Mouse (Mus musculus) midbrain, embryonic 13.5 days (tissue): ENCODE data around the gene Cntn2. TPM values are rescaled to one million over a fixed set of nuclear protein-coding genes. Genes with fewer than 3 reads are reported as not detected.

Source experiments
- ATAC-seq: fragments of 200-750 bp; cut with Nextera tagmentation; 2 replicates; pipeline ENCODE4 v1.8.0; 2017; ENCODE audit warnings: mild to moderate bottlenecking, moderate TSS enrichment, moderate library complexity
- H3K27ac ChIP-seq: fragments of 300-500 bp; sonication (generic); 2 replicates; pipeline ENCODE4 v1.5.1; 2015; ENCODE audit warnings: inconsistent platforms, mild to moderate bottlenecking, moderate library complexity
- H3K27me3 ChIP-seq: fragments of 300-500 bp; sonication (generic); 2 replicates; pipeline ENCODE4 v1.6.1; 2015; ENCODE audit warnings: mild to moderate bottlenecking, inconsistent platforms
- H3K36me3 ChIP-seq: fragments of 300-500 bp; sonication (generic); 2 replicates; pipeline ENCODE4 v1.6.1; 2015; ENCODE audit warnings: mild to moderate bottlenecking, inconsistent platforms
- H3K4me1 ChIP-seq: fragments of 300-500 bp; sonication (generic); replicated peaks from 2 replicates; pipeline ENCODE4 v1.6.1; 2015; ENCODE audit warnings: inconsistent platforms
- H3K4me2 ChIP-seq: fragments of 300-500 bp; sonication (generic); replicated peaks from 2 replicates; pipeline ENCODE4 v1.6.1; 2015; ENCODE audit warnings: moderate library complexity, mild to moderate bottlenecking, inconsistent platforms
- H3K4me3 ChIP-seq: fragments of 300-500 bp; sonication (generic); replicated peaks from 2 replicates; pipeline ENCODE4 v1.5.1; 2015; ENCODE audit warnings: mild to moderate bottlenecking, inconsistent platforms
- H3K9ac ChIP-seq: fragments of 300-500 bp; sonication (generic); replicated peaks from 2 replicates; pipeline ENCODE4 v1.6.1; 2015; ENCODE audit warnings: mild to moderate bottlenecking, inconsistent platforms
- H3K9me3 ChIP-seq: fragments of 300-500 bp; sonication (generic); 2 replicates; pipeline ENCODE4 v1.6.1; 2016; ENCODE audit warnings: mild to moderate bottlenecking, inconsistent platforms
- WGBS: fragments of 180-500 bp; shearing (Covaris S2); methylation state at CpG from one replicate; pipeline ENCODE4 v1.1.7; 2015; 5-methylcytosine and 5-hydroxymethylcytosine counted together
- polyA plus RNA-seq: library from polyadenylated mRNA; unstranded; fragments of >200 nt; fragmentation: Nextera tagmentation; extraction: Ambion mirVana; gene quantifications from 2 replicates; pipeline ENCODE4 v1.2.1, GENCODE M21; 2015

Cntn2 gene
- 63.2 and 90.2 TPM in 2 replicates for polyA plus RNA-seq

DNA sequence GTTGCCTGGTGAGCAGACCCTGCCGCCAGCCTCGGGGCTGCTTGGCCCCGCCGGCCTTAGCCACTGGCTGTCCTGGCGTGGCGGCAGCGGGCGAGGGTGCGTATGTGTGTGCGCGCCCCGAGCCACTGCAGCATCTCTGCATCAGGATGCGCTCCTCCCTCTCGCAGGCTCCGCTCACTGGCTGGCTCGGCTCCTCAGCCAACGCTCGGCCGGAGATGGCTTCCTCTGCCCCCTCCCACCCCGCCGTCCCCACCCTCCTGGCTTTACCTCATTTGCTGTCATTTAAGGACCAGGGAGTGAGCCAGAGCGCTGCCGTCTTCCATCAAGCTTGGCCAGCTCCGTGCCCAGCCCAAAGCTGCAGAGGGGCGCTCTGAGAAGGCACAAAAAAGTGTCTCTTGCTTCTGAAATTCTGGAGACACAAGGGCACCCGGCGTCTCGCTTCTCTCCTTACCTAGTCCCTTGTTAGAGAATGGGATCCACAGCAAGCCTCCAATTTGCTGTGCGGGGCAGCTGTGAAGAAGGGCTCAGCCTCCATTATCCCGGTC, at the start of gene Cntn2:
Gene Cntn2, minus strand, starts transcription at position 495 of the 545 bp plus-strand sequence.
- H3K9ac ChIP-seq, result peak within 1 kb of the TSS; percentile 80

DNA sequence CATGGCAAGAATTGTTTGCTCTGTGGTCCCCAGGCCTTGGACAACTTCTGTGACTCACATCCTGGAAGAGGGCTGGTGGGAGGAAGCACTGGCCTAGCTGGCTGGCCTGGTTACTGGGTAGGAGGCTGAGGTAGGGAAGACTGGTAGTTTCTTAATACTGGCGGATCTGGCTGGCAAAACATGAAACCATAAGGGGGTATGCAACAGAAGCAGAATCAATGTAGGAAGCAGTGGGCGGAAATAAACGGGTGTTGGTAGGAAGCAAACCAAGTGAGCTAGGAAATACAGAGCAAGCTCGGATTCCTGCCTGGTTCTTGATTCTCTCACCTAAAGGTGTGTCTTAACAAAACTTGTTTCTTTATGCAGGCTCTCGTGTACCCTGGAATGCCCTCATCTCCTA, 49.1 kb upstream of the Cntn2 start:
- no peak for ATAC-seq
- 86% methylated on average over 5 of the region's 5 CpGs for WGBS
- Histone ChIP-seq H3K27me3 (no peaks in the 10 kb centered on the region), H3K4me2 (no peak overlapping the region), H3K9ac (no peak overlapping the region), H3K36me3 (peaks cover 26% of the 10 kb centered on the region), H3K27ac (no peak overlapping the region), H3K4me1 (peaks cover 21% of the 10 kb centered on the region), H3K4me3 (no peak overlapping the region), H3K9me3 (no peaks in the 10 kb centered on the region)

More for the DNA sequence above, at the start of gene Cntn2:
- H3K27ac ChIP-seq, result peak within 1 kb of the TSS; percentile 90
- ATAC-seq, result peak; percentile 91
- peaks cover 29% of the 10 kb centered on the region for H3K27me3 ChIP-seq
- no peaks in the 10 kb centered on the region for H3K36me3 ChIP-seq
- peak within 1 kb of the TSS; percentile 52 for H3K4me3 ChIP-seq
- H3K4me2 ChIP-seq, result peak within 1 kb of the TSS; percentile 73
- WGBS, result 1% methylated on average over 30 of the region's 30 CpGs
- no peaks in the 10 kb centered on the region for H3K9me3 ChIP-seq
- H3K4me1 ChIP-seq, result peaks cover 65% of the 10 kb centered on the region

DNA sequence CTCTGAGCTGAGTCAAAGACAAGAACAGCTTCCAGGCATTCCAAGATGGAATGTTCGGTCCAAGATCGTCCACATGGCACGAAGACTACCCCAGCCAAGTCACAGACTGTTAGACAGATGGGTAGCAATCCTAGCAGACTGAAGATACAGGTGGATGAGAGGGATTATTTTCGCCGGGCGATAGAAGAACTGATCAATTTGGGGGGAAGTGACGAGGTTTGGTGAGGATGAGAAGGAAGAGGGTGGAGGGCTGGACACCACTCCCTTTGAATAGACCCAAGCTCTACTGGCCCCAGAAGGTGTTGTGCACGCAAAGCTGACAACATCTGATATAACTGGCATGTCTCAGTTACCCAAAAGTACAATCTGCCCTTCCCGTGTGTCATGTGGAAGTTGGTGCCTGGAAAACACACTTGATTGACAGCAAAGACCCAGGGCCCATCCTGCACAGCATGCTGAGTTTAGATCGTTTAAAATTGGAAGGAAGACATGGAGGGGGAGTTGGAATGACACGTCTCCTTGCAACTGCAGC, 48.4 kb upstream of the Cntn2 start:
- H3K4me1 ChIP-seq, result peaks cover 28% of the 10 kb centered on the region
- H3K36me3 ChIP-seq, result peaks cover 20% of the 10 kb centered on the region
- ATAC-seq, result no peak
- no peak overlapping the region for H3K4me2 ChIP-seq
- no peak overlapping the region for H3K9ac ChIP-seq
- 89% methylated on average over 11 of the region's 11 CpGs for WGBS
- no peak overlapping the region for H3K4me3 ChIP-seq
- no peak overlapping the region for H3K27ac ChIP-seq
- H3K27me3 ChIP-seq, result no peaks in the 10 kb centered on the region
- H3K9me3 ChIP-seq, result no peaks in the 10 kb centered on the region

DNA sequence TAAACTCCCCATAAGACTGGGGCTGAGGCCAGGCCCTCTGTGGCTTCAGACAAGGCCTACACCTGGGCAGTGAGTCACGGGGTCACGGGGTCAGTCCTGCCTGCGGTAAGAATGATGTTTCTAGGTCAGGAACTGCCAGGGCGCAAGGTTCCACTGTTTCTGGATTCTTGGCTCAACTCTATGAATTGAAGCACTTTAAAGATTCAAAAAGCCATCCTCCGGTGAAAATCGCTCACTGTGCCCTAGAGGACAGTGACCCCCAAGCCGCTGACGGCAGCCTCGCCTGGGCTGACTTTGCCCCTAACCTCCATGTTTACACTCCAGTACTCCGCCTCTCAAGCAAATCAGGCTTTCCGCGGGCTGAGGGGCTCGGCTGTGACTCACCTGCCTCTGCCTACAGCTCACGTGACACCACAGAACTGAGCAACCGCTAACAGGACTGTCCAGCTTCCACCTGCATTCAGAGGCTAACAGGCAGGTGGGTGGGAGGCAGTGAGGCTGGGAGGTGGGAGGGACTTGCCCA, 43.7 kb upstream of the Cntn2 start:
- Histone ChIP-seq H3K4me2 (no peak overlapping the region), H3K4me1 (peaks cover 65% of the 10 kb centered on the region), H3K9ac (no peak overlapping the region; the same call in 1 of the 2 replicates), H3K27ac (peak overlapping the region; percentile 94), H3K36me3 (peaks cover 15% of the 10 kb centered on the region), H3K4me3 (no peak overlapping the region), H3K27me3 (no peaks in the 10 kb centered on the region), H3K9me3 (no peaks in the 10 kb centered on the region)
- ATAC-seq, result no peak
- WGBS, result 54% methylated on average over 15 of the region's 15 CpGs

DNA sequence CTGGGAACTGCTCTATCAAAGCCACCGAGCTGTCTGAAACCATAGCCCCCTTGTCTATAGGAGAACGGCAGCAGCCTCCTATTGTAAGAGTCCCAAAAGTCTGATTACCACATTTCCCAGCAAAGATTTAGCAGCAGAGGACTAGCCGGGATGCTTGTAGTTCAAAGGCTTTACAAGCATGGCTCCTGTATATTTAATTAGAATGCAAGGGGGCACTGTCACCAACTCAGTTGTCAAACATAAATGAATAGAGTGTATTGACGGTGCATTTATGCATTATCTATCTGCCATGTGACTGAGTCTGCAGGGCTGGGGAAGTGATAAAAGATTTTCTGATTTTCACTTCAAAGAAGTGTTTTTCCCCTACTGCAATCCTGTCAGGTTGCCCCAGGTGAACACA, 42.3 kb upstream of the Cntn2 start:
- no peak overlapping the region for H3K4me2 ChIP-seq
- no peaks in the 10 kb centered on the region for H3K9me3 ChIP-seq
- peak; percentile 2 for ATAC-seq
- peaks cover 78% of the 10 kb centered on the region for H3K4me1 ChIP-seq
- 14% methylated on average over 4 of the region's 4 CpGs for WGBS
- H3K27ac ChIP-seq, result peak overlapping the region; percentile 94
- H3K9ac ChIP-seq, result no peak overlapping the region
- H3K4me3 ChIP-seq, result no peak overlapping the region
- H3K27me3 ChIP-seq, result no peaks in the 10 kb centered on the region
- peaks cover 12% of the 10 kb centered on the region; the same call in 1 of the 2 replicates for H3K36me3 ChIP-seq

DNA sequence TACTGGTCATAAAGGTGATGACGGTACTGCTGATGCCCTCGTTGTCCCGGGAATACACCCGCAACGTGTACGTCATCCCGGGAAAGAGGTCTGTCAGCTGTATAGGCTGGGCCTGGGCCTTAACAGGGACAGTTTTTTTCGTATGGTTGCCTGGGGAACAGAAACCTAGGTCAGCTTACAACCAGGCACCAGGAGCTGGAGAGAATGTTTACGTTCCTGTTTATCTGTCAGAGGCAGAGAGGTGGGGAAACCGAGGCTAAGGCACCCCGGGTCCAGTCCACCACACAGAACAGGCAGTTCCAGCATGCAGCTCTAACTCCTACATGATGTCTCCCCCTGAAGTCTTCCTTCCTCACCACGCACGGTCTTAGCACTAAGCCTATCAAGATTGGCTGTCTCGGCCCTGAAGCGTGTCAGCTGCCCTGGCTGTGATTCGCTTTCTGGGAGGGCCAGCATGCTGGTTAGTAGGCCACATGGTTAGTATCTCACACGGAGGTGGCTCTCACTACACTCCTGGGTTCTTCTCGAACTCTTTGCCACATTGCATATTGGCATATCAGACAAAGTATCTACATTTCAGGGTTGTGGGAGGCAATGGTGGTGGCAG, 40.0 kb upstream of the Cntn2 start:
- peak overlapping the region; percentile 50 for H3K9ac ChIP-seq
- ATAC-seq, result 0 out of 2 replicates have a peak, but pooled peaks have one; percentile 5
- peak overlapping the region; percentile 18; the same call in 1 of the 2 replicates for H3K4me2 ChIP-seq
- H3K36me3 ChIP-seq, result peaks cover 16% of the 10 kb centered on the region
- 55% methylated on average over 18 of the region's 18 CpGs for WGBS
- H3K27me3 ChIP-seq, result no peaks in the 10 kb centered on the region
- H3K4me1 ChIP-seq, result peaks cover 84% of the 10 kb centered on the region
- no peaks in the 10 kb centered on the region for H3K9me3 ChIP-seq
- H3K27ac ChIP-seq, result peak overlapping the region; percentile 94
- H3K4me3 ChIP-seq, result no peak overlapping the region

DNA sequence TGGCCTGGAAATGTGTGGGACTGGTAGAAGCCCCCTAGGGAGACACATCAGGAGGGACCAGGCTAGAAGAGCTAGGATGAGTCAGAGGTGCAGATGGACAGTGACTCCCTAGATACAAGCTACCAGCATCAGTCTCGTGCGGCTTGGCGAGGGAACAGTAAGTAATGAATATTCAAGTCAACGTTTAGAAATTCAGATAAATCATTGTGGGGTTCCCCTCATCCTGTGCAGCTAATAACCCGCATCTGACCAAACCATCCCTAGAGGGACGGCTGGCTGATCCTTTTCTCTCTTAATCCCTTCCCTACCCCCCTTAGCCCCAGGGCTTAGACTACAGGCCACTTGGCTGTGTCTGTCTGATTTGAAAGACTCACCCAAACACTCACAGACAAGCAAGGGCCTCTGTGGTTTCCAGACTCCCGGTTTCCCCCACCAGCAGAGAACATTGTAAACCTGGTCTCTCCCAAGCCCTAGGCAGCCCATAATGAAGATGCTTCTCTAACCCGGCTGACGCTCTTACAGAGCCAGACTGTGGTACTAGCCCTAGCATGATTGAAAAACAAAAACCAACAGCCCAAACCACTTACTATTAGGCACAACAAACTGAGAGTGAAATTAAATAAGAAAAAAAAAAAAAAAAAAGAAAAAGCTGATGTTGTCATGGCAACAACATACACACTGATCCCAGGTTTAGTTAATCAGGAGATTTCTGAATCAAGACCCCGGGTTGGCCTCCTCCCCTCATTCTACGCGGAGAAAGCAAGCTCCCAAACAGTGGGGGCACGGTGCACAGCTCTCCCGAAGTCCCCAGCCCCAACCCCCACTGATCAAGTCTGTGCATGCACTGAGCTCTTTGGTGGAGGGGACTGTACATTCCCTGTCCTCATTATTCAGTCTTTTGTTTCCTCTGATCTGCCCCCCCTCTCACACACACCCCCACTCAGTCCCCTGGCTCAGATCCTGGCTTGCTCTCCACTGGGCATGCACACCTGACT, 39.1 kb upstream of the Cntn2 start:
- no peaks in the 10 kb centered on the region for H3K27me3 ChIP-seq
- H3K27ac ChIP-seq, result peak overlapping the region; percentile 94
- H3K4me1 ChIP-seq, result peaks cover 78% of the 10 kb centered on the region
- no peaks in the 10 kb centered on the region for H3K9me3 ChIP-seq
- peak overlapping the region; percentile 18 for H3K4me2 ChIP-seq
- peaks cover 15% of the 10 kb centered on the region for H3K36me3 ChIP-seq
- 3% methylated on average over 14 of the region's 14 CpGs for WGBS
- ATAC-seq, result peak; percentile 83
- H3K9ac ChIP-seq, result peak overlapping the region; percentile 50
- H3K4me3 ChIP-seq, result no peak overlapping the region

DNA sequence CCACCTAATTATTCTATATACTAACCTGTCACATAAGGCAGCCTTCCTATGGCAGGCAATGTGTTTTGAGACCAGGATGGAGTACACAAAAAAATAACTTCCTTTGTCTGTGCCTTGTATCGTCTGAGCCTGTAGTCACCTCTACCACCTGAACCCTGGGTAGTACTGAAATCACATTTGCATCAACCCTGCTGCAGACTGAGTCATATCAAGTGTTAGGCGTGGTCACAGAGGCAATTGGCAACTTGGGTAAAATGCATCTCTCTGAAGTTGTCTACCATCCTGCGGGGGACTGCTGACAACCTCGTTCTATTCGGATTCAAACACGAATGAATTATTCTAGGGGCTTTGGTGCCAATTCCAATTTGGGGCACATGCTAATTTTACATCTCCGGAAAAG, 37.0 kb upstream of the Cntn2 start:
- no peak for ATAC-seq
- no peaks in the 10 kb centered on the region for H3K27me3 ChIP-seq
- H3K4me2 ChIP-seq, result no peak overlapping the region
- H3K4me3 ChIP-seq, result no peak overlapping the region
- no peak overlapping the region for H3K9ac ChIP-seq
- peaks cover 28% of the 10 kb centered on the region for H3K36me3 ChIP-seq
- H3K27ac ChIP-seq, result no peak overlapping the region
- peaks cover 58% of the 10 kb centered on the region for H3K4me1 ChIP-seq
- WGBS, result 92% methylated on average over 7 of the region's 7 CpGs
- H3K9me3 ChIP-seq, result no peaks in the 10 kb centered on the region

DNA sequence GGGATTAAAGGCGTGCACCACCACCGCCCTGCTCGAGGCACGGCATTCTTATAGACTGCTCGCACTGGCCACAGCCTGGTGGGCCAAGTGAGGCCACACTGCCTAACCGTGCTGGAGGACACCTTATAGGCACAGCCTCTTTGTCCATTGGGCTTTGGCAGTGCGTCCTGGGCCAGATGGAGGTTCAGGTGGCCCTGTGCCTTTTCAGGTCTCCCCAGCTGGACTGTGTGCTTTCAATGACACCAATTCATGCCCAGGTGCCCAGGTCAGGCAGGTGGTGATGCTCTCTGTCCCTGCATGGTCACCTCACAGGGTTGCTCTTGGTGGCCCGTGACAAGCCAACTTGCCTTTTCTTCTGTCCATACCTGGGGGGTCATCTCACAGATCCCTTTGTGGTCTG, 33.8 kb upstream of the Cntn2 start:
- H3K4me2 ChIP-seq, result no peak overlapping the region
- no peaks in the 10 kb centered on the region for H3K27me3 ChIP-seq
- H3K4me1 ChIP-seq, result peaks cover 32% of the 10 kb centered on the region
- no peak overlapping the region for H3K4me3 ChIP-seq
- no peak overlapping the region for H3K9ac ChIP-seq
- H3K36me3 ChIP-seq, result peaks cover 39% of the 10 kb centered on the region
- no peak overlapping the region for H3K27ac ChIP-seq
- no peaks in the 10 kb centered on the region for H3K9me3 ChIP-seq
- ATAC-seq, result no peak
- 95% methylated on average over 8 of the region's 8 CpGs for WGBS

DNA sequence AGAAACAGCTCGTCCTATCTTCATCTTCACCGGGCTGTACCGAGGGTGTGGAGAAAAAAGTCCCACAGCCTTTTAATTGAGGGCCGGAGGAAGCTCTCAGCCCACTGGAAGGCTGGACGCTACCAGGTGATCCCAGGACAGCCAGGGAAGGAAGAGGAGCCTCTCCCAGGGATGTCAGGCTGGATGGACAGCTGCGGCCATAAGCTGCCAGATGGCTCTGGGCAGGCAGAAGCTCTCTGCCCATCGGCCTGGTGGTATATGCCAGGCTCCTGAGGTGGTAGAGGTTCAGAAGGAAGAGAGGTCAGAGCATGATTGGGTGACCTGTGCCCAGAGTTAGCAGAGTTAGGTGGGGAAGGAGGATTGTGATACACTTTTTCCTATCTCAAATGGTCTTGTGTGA, 29.8 kb upstream of the Cntn2 start:
- Histone ChIP-seq H3K4me1 (peaks cover 19% of the 10 kb centered on the region), H3K9me3 (no peaks in the 10 kb centered on the region), H3K27me3 (no peaks in the 10 kb centered on the region), H3K4me2 (no peak overlapping the region), H3K9ac (no peak overlapping the region), H3K36me3 (peaks cover 54% of the 10 kb centered on the region), H3K4me3 (no peak overlapping the region), H3K27ac (no peak overlapping the region)
- 94% methylated on average over 7 of the region's 7 CpGs for WGBS
- ATAC-seq, result no peak

DNA sequence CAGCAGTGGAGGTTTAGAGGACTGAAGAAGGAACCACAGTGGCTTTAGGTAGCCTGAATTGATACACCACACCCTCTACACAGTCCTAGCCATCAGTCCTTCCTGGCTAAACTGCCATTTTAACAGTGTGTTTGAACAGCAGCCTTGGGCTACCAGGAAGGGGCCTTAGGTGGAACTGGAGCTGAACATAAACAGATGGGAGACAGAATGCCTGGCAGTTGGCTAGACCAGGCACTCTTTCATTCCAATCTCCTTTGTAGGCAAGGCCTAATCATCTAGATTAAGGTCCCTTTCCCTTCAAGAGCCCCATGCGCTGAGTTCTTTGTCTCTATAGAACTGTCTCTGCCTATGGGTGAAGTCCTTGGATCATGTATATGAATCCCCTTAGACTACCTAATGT, 28.6 kb upstream of the Cntn2 start:
- Histone ChIP-seq H3K4me3 (no peak overlapping the region), H3K27me3 (no peaks in the 10 kb centered on the region), H3K4me1 (peaks cover 27% of the 10 kb centered on the region), H3K36me3 (peaks cover 44% of the 10 kb centered on the region), H3K27ac (no peak overlapping the region), H3K4me2 (no peak overlapping the region), H3K9me3 (no peaks in the 10 kb centered on the region), H3K9ac (no peak overlapping the region)
- WGBS, result 82% methylated on average over 1 of the region's 1 CpGs
- ATAC-seq, result no peak
